Mouse (Mus musculus) ovary, postnatal 10 days (tissue): Measurements from ENCODE around the gene Htra3.

Experiments
- DNase-seq: peaks from one replicate; pipeline ENCODE4 v3.0.0; 2022; ENCODE audit warnings: low spot score

The Htra3 gene

GRCm38 (mm10) chr5:35610381-35610780 is 69.2 kb downstream of the Htra3 start:
- DNase-seq: no peak

GRCm38 (mm10) chr5:35609971-35610370 is 69.6 kb downstream of the Htra3 start:
- no peak for DNase-seq

GRCm38 (mm10) chr5:35609381-35609780 is 70.2 kb downstream of the Htra3 start:
- DNase-seq: no peak

- no peak for DNase-seq
Observed at GRCm38 (mm10) chr5:35608559-35608958, 71.0 kb downstream of the Htra3 start.

- no peak for DNase-seq
Observed at GRCm38 (mm10) chr5:35607784-35608183, 71.8 kb downstream of the Htra3 start.

GRCm38 (mm10) chr5:35606800-35607199 is 72.8 kb downstream of the Htra3 start:
- no peak for DNase-seq

- DNase-seq: no peak
Observed at GRCm38 (mm10) chr5:35605355-35605754, 74.2 kb downstream of the Htra3 start.
